Mouse (Mus musculus): ENCODE results near the gene Amy1. TPM values are rescaled to one million over a fixed set of nuclear protein-coding genes. Genes with fewer than 3 reads are reported as not detected.
"Not testable (repeated sequence)": the region's sequence is repeated elsewhere in the genome, so short reads cannot be mapped to it uniquely, and the experiment has no call there.

The Amy1 gene
- polyA plus RNA-seq, 1 experiment from 2014 or later: 5.5 TPM

DNA sequence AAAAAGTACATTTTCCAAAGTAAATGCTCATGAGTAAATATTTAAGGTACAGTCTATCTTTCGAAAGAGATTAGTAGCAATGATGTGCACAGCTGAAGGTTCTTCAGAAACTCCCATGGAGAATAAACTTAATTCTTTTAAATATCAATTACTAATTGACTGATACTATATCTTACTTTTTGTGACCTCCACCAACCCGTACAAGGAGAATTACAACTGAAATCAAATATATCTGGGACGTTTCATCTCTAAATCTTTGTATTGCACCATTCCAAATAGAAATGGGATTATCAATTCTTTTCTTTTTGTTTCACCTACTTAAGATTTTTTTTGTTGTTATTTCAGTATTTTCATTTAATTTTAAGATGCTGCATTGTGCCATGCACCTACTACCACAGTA, 74.2 kb downstream of the Amy1 start, which contains the start of gene Amy2a1:
Amy2a1 (minus strand) TSS at position 101 of the 400 bp plus-strand sequence.
- not testable (repeated sequence) for H3K9ac ChIP-seq; H3K27ac ChIP-seq; ATAC-seq (ENCODE audit: low FRiP score); H3K4me2 ChIP-seq; H3K4me1 ChIP-seq; H3K4me3 ChIP-seq (replicated peaks); H3K36me3 ChIP-seq (replicated peaks); H3K9me3 ChIP-seq; H3K27me3 ChIP-seq
- 93% methylated on average over 3 of the region's 3 CpGs for WGBS

Other genes with a start within 250 kb of the Amy1 start
- not detected in 2 replicates for gene Amy2a1, start 74.3 kb downstream of the Amy1 start, polyA plus RNA-seq (2016; fragmentation: Nextera tagmentation; extraction: Ambion mirVana)
- 54.7 and 55.6 TPM in 2 replicates for gene Rnpc3, start 23.4 kb upstream of the Amy1 start, polyA plus RNA-seq (2016; fragmentation: Nextera tagmentation; extraction: Ambion mirVana)